Mouse (Mus musculus) testis, postnatal 10 days (tissue): ENCODE results near the gene Gm45623.
A peak's percentile ranks its signal among the peaks of the same experiment; 100 is the strongest.

Experiments used
- DNase-seq: peaks from one replicate; pipeline ENCODE4 v3.0.0; 2021; ENCODE audit warnings: low spot score

Gm45623 gene

DNA sequence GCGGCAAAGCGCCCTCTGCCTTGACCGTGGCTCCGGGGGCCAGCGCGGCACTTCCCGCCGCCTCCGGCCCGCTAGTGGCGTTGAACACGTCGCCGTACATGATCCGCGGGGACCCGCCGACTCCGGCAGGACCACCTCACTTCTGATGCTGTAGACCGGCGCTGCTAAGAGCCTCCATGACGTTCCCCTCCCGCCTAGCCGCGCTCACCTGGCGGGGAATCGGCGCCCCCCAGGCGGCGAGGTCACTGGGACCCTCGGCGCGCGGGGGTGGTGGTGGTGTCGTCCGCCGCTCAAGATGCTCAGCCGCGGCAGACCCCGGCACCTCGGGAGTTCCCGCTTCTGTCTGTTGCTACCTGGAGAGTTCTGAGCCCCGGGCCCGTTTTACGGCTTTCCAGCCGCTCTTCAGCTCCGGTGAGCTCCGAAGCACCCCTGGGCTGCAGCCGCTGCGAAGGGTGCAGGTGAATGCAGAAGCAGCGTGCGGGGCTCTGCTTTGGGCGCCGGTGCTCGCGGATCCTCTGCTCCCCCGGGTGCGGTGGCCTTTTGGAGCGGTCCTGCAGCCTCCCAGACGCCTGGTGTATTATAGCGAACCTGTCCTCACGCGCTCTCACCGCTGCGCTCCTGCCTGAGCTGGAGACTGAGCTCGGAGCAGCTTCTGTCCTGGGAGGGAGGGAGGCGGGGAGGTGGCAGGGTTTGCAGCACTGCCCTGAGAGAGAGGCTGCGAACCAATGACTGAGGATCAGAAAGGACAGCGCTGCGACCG is at the start of gene Gm45623:
Gene Gm45623, minus strand, starts transcription at position 636 of the 760 bp plus-strand sequence.
- no peak for DNase-seq

GRCm38 (mm10) chr13:56797459-56797858 is 43.8 kb upstream of the Gm45623 start:
- DNase-seq = no peak

GRCm38 (mm10) chr13:56795501-56795900 is 41.9 kb upstream of the Gm45623 start:
- DNase-seq = no peak

GRCm38 (mm10) chr13:56794441-56794840 is 40.8 kb upstream of the Gm45623 start:
- no peak for DNase-seq

DNA sequence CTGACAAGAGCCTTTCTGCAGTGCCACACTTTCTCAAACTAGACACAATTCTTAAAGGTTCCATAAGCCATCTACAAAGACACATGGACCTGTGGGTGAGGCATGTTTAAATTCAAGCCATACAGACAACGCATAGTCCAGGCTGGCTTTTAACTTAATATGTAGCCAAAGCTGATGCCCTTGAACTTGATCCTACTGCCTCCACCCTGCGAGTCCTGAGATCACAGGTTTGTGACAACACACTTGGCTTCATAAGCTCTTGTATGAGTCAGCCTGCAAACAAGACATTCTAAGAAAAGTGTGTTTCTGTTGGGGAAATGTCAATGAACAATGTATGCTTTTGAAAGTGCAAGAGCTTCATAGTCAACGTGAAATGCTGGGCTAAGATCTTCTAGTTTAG is 39.2 kb upstream of the Gm45623 start:
- no peak for DNase-seq

DNA sequence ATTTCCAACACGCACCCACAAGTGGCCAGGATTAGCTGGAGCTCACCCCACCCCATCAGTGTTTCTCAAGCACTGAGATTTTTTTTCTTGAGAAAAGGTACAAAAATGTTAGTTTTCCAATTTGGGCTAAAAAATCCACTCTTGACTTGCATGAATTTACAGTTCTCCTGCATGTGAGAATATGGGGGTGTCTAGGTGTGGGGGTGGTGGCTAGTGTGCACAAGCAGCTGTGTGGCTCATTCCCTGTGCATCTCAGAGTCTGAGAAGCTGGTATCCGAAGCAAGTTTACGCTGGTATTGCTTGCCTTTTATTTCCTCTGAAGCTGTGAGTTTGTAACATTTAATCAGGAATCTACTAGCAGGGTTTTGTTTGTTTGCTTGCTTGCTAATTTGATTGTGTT is 37.1 kb upstream of the Gm45623 start:
- DNase-seq = no peak

- no peak for DNase-seq
These were observed 29.0 kb upstream of the Gm45623 start for GRCm38 (mm10) chr13:56782621-56783020.

DNA sequence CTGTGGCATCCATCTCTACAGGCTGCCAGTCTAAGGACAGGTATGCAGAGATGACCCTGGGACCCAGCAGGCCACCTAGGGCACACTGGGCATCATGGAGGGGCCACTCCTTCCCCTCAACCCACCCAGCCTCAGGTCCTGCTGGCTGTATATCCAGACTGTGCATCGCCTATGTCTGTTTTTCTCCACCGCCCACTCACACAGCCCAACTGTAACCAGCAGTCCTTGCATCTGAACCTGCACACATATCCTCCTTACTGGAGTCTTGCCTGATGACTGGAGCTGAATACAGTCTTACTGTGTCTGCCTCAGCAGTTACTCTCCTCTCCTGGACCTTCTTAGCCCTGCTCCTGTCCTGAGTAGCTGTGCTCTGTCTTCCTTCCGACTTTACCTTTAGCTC is 28.1 kb upstream of the Gm45623 start:
- DNase-seq = no peak

DNA sequence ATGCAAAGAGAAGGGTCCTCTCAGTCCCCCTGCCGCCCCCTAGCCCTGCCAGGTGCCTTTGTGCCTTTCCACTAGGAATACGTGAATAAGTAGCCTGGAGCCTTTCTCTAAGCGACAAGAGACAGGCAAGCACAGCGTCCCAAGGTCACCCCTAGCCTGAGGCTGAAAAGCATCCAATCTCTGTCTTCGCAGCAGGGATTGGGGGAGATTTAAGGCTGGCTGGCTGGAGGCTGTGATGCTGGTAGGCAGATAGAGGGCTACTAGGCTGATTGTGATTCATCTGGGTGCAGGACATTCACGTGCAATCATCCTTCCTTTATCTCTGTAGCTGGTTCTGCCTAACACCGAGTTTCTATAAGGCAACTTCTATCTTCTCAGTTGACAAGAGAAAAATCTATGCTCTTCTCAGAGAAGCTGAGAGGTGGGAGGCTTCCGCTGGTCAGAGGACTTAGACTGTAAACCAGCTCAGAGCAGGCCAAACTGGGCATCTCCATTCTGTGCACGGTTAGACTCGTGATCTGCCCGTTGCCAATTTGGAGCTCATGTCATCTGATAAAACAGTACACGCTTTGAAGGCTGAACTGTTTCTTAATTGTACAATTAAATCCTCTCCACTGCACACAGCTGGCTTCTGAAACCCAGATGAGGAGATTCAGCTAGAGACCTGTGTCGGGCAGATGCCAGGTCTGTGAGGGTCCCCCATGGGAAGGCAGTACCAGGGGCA is 27.3 kb upstream of the Gm45623 start:
- no peak for DNase-seq

DNA sequence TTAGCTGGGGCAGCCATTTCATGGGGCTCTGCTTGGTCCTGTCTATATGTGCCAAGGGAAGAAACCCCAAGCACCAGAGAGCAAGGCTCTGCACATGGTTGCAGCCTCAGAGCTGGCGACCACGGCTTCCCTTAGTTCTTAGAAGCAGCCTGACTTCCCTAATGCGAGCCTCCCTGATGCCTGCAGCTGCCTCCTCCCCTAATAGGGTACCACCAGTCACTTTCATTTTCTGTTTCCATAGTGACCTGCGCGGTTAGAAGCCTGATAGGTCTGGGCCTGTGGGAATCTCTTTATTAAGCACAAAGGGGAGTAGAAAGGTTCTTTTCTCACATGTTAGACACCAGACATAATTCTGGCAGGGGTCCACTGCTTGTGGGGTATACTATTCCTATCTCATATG is 20.7 kb upstream of the Gm45623 start:
- DNase-seq = no peak

- no peak for DNase-seq
These were observed 19.7 kb upstream of the Gm45623 start for GRCm38 (mm10) chr13:56773262-56773870.

DNA sequence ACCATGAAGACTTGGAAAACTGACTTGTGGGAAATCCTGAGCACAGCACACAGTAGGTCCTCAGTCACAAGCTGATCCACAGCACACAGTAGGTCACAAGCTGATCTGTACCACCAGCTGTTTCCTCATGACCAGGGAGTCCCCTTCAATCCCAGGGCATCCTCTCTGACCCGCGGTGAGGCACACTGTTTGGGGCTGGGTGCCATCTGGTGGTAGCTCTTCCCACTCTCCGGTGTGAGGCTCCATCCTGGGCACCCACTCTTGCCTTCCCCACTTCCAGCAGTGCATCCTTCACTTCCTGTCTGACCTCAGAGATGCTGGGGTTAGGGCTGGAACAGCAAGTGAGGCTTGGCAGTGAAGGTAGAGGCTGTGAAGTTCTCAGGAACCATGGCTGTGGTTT is 19.0 kb upstream of the Gm45623 start:
- DNase-seq = no peak

DNA sequence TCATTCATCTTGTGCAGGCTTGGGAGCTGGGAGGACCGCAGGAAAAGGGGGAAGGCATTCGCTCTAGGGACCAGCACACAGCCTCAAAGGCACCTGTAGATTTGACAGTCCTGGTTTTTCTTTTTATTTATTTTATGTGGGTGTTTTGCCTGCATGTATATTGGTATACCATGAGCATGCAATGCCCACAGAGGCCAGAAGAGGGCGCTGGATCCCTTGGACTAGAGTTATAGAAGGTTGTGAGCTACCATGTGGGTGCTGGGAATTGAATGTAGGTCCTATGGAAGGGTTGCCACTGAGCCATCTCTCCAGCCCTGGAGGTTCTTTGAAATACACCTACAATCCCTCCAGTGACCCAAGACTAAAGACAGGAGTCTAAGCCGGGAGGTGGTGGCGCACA is 17.2 kb upstream of the Gm45623 start:
- DNase-seq = no peak

DNA sequence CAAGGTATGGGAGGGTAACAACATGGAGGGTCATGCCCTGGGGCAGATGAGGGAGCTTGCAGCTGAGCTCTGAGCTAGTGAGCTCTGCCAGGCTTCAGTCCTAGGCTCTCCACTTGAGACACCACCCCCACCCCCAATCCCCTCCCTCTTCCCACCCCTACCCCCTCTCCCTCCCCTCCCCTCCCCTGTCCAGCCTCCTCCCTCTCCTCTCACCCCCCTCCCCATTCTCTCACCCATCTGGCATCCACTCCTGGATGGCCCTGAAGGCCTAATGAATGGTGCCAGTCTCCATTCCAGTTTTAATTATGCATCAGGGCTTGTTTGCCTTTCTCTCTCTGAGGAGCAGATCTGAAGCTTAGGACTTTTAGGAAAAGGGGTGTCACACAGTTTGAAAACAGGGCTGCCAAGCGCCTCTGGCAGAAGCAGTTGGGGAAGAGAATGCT is 16.5 kb upstream of the Gm45623 start:
- DNase-seq = no peak

DNA sequence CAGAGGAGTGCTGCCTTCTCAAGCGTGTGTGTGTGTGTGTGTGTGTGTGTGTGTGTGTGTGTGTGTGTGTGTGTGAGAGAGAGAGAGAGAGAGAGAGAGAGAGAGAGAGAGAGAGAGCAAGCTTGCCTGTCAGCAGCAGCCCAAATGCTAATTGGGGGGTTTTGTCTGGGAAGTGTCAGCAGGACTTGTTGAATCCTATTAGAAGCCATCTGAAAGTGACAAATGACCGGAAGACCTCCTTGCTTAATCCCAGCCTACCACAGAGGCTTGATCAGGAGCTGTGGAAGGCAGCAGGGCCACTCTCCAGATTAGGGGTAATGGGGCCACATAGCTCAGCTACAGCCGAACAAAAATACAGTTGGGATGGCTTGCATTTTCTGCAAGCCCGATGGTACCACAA is 15.8 kb upstream of the Gm45623 start:
- DNase-seq = no peak

DNA sequence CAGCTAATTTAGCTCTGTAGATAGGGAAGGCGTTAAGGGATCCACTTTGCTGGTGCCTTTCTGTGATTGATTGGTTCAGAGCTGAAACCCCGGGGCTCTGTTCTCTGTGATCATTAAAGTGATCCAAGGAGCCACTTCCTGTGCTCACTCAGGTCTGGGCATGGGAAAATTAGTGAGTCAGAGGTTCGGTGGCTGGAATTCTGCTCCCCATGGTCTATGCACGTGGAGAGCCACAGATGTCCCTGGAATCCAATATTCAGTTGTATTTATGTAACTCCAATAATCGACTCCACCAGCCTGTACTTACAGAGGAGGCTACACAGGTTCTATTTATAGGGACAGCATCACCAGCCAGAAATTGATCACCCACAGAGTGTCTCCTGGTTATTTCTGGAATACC is 12.6 kb upstream of the Gm45623 start:
- no peak for DNase-seq

DNA sequence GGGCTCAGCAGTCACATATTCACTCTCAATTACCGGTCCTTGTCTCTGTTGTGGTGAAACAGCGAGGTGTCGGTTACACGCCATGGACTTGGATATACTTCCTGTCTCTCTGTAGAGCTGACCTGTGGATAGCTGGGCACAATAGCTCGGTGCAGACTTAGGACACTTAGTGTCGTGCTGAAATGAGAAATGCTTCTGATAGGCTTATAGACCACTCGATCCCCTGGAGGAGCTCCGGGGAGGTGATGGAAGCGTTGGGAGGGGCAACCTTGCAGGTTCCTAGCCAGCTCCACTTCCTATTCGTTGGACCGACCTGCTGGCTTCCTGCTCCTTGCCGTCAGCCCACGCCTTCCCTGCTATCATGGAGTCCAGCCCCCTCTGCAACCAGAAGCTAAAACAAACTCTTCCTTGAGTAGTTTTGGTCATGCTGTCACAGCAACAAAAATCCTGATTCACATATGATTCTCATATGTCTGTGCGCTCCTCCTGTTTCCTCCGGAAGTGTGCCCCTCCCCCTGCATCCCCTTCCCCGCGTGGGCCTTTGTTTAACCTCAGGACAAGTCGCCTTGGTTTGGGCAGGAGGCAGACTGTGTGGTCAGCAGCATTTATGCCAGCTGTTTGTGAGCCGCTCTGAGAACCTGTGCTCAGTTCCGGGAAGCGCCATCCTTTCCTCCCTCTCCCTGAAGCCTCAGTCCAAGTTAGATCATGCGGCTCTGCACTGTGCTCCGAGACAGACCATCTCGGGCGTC is 11.8 kb upstream of the Gm45623 start:
- no peak for DNase-seq

GRCm38 (mm10) chr13:56762446-56763229 is 9.0 kb upstream of the Gm45623 start:
- DNase-seq = no peak

- peak; percentile 91 for DNase-seq
These were observed 4.9 kb upstream of the Gm45623 start for GRCm38 (mm10) chr13:56758492-56758891.

DNA sequence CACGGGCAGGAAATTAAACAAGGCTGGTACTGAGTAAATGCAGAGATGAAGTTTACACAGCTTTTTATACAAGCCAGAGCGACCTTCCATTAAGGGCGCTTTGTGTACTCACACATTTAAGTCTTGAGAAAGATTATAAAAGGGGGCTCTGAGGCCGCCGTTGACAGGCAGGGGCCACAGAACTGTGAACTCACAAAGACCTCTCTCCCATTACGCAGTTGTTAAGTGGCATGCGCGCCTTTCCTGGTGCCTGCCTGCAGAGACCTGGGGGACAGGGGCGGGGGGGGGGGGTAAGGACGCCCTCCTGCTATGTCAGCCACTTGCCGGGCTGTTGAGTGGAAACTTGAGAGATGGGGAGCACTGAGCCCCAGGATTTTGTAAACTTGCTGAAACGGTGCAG is 3.6 kb upstream of the Gm45623 start:
- no peak for DNase-seq

- DNase-seq = peak; percentile 72
These were observed 2.2 kb upstream of the Gm45623 start for GRCm38 (mm10) chr13:56755871-56756270.
